Mouse (Mus musculus) natural killer cell, adult 2 months (primary cell): Measurements from ENCODE around the gene Tlr8.
"Not testable (repeated sequence)": the region's sequence is repeated elsewhere in the genome, so short reads cannot be mapped to it uniquely, and the experiment has no call there.

Experiments used
- DNase-seq, 2 experiments: peaks; one replicate each; pipeline ENCODE4 v3.0.0; 2022; ENCODE audit warnings: low spot score in 2 of 2

Tlr8 gene

DNA sequence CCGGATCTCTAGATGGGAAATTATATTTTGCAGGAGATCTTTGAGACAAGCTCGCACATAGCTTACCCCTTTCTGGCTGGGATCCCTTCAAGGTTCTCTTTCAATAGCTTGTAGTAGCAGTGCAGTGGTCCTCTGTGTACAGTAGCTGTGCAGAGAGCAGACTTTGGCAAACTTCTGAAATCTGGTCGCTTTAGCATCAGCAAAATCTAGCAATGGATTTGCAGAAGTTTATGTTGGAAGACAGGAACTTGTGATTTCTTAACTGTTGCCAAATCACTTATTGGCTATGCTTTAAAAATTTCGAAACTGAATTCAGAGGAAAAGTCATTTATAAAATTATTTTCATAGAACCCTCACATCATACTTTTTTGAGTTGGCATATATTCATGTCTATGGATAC, at the start of gene Tlr8:
Gene Tlr8, minus strand, starts transcription at position 244 of the 400 bp plus-strand sequence.
- no peak for DNase-seq

GRCm38 (mm10) chrX:167302061-167302460, 37.9 kb upstream of the Tlr8 start:
- DNase-seq: not testable (repeated sequence)

DNA sequence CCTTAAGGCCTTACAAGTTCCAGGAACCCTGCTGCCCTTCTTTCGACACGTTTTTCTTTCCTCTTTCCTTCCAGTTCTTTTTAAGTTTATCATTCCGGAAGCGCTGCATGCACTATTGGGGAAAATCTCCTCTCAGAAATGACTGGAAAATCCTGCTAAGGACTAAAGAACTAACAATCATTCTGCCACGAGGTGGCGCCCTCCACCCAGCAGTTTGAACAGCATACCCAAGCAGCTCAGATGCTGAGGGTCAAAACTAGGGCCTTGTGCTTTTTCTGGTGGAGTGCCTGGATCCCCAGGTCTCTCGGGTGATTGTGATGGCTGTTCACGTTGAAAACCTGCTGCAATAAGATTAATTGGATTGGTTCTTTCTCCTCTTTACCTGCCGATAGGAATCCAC, 12.8 kb upstream of the Tlr8 start:
- peak; percentile 19 to 54 for DNase-seq

- no peak for DNase-seq
Measured at GRCm38 (mm10) chrX:167276551-167276950, 12.4 kb upstream of the Tlr8 start.

GRCm38 (mm10) chrX:167263530-167263929, 599 bp downstream of the Tlr8 start:
- DNase-seq: no peak

DNA sequence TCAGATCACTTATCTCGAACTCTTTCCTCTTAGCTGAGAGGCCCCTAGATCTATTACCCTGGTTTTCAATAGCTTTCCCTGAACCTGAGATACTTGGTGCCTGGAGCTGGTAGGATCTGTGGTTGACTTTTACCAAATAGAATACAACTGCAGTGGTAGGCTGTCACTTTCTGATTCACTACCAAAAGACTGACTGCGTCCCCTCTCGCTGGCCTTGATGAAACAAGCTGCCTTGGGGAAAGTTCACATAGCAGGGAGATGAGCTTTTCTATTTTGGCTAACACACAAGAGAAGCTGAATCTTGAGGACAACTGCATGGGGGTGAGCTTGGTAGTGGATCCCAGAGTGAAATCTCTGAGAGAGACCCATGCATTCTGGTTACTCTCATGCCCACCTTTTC, 22.4 kb downstream of the Tlr8 start:
- no peak for DNase-seq

- no peak for DNase-seq
Measured at GRCm38 (mm10) chrX:167239293-167239921, 24.7 kb downstream of the Tlr8 start.

DNA sequence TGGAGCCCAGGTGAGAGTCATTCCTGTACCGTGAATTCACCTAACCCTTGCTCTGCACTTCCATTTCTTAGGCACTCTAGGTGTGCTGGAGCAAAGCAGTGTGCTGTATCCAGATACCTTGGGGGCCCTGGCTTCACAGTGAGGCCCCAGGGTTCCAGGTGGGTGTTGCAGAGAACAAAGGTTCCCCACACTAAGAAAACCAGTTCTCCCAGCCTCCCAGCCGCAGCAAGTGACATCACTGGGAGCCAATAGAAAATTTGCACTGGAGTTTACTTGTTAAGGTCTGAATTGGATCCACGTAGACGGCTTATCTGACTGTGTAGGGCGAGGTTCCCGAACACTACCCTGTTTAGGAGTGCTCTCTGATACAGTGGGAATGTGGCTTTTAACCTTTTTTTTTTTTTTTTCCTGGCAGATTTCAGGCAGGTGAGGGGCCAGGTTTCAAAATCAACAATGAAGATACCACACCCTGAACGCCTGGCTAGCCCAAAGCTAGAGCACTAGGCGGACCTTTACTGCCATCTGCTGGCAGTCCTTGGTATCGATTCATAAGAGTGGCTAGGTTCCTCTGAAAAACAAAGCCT, 30.9 kb downstream of the Tlr8 start:
- peak; percentile 45 to 69 for DNase-seq

DNA sequence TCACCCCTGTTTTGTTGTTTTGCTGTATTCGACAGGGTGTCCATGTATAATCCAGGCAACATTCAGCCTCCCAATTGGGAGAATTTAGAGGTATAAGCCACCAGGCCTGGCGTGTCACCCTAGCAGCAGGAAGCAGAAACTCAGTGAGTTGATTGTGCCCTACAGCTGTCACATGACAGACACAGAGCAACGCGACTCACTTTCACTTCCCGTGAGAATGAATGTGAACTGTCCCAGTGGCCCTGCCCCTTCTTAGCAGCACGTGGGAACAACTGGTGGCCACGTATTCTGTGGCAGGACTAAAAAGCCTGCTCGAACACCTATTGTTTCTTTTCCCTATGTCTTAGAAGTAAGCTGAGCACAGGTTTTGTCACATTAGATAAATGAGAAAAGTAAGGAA, 33.0 kb downstream of the Tlr8 start:
- DNase-seq: peak; percentile 48 to 71

DNA sequence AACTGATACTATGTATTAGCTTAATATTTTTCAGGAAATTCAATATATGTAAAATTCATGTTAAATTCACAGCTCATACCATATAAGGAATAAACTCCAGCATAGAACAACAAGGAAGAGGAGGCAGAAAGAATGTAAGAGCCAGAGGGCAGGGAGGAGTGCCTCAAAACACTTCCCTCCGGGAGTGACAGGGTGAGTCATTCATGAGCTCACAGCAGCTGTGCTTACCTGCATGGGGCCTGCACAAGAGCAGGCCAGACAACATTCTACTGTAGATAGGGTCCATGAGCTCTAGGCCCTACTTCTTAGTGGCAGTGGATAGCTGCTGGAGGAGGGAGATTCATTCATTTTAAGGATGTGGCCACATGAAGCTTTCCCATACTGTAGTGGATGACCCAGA, 34.3 kb downstream of the Tlr8 start:
- DNase-seq: no peak

DNA sequence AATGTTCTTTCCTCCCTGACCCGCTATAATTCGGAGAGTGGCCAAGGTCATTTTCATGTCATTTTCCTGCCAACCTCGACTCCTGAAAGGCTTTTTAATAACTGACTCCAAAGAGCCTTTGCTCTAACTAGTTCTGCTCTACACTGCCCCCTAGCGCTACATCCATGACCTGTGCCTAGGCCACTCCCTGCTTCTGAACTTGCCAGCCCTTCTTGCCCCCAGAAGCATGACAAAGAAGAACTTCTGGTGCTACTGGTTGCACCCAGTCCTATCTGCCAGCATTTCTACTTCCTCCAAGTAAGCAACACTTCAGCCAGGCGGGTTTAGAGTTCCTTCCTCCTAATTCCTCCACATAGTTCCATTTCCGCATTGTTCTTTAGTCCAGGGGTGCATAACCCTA, 34.9 kb downstream of the Tlr8 start:
- peak; percentile 70 to 82 for DNase-seq

DNA sequence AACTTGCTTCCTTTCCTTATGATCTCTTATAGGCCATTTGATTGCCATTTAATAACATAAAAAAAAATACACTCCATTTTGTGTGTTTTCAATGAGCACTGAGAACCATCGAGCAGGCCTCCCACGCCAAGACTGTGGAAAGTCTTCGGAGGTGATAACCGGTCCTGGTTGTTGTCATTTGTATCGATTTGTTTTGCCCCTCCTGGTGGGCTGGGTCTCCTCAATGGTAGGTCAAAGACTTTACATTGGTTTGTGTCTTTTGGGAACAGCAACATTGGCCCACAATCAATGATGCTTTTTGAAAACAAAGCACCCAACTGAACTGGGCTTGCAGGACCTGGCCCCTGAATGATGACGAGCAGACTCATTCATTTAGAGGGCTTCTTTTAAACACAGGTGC, 36.4 kb downstream of the Tlr8 start:
- no peak for DNase-seq

DNA sequence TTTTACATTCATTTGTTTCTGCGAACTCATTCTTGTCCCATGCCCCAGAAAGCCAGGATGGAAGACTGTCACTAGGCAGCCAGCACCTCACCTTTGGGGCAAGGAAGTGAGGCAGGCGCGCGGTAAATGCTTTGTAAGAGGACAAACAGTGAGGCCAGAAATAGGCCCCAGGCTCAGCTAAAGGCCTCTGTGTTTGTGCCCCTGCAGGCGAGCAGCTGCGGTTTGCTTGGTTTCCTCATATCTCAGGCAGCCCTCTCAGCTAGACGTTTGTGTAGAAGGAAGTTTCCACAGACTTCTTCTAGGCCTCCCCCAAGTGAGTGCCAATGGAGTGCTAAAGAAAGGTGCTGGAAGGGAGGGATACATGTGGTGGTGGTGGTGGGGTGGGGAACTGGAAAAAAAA, 37.0 kb downstream of the Tlr8 start:
- peak; percentile 61 to 68 for DNase-seq

DNA sequence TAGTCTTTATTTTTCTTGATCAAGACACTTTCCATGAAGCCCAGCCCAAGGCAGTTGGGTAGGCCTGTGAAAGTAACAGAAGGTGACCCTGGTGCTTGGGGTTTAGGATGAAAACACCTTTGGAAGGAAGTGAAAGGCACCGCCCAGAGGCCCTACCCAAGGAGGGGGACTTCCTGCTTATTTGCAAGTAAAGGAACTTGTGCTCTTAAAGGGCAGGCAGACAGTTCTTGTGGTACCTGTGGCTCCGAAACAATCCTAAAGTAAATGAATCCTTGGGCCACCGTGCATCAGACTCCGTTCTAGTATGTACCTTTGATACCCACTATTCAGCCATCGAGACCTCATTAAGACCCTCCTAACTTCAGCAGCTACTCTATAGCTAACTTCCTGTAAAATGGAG, 37.6 kb downstream of the Tlr8 start:
- peak; percentile 46 to 56 for DNase-seq

DNA sequence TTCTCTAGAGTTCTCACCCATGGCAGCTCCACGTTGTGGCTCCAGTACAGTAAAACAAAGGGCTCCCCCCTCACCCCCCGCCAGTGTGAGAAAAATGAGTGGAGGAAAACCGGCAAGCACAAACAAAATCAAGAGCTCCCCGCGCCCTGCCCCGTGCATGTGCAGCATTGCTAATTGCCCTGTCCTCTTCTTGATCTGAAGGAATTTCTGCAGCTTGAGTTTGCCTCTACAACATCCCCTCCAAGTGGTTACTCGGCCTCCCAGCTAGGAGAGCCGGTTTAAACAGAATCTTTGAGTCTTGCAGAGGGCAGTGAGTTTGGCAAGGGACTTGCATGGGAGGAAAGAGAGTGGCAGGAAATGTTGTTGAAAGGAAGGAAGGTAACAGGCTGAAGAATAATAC, 51.4 kb downstream of the Tlr8 start:
- peak; percentile 23 to 31 for DNase-seq

DNA sequence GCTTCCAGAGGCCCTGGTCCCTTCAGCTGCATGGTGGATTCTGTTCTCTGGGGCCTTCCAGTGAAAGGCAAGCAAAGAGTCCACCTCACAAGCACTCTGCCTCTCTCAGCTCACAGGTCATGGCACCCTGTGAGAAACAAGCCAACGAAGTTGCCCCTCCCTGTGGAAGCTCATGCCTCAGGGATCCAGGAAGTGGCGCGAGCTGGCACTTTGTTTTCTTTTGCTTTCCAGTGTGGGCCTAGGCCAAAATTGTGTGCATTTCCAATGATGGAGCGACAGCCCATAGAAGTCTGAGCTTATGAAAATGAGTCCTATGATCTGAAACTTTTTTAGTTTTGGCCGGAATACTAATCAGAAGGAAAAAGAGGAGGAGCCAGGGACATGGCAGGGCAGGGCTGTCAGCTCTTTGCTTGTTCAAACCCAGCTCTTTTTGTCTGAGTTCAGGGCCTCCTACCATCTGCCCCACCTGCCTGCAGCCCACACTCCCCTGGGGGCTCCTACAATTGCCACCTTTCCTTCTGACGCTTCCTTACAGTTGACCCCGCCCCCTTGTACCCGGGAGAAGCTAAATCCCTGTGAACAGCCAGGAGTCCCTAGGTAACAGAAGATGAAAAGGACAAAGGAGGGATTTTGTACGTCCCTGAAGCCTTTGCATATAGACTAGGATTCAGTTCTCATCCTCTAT, 52.1 kb downstream of the Tlr8 start:
- DNase-seq: peak in 1 of 2 experiments; percentile 18

DNA sequence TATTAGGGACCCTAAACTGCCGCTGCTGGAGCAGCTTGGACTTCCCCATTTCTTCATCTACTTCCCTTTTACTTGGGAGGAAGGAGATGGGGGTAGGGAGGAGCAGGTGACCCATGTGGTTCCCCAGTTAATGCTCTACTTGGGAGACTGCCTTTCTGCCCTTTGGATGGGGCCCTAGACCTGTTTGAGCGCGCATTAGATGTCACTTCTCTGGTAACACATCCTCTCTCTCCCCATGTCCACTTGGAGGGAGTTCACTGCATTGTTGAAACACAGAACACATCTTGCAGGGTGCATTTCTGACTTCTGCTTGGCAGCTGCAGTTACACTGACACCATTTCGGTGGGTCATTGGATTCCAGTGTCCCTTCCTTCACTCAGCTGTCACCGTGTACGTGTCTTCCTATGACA, 53.8 kb downstream of the Tlr8 start:
- DNase-seq: peak in 1 of 2 experiments; percentile 24

GRCm38 (mm10) chrX:167209828-167210227, 54.3 kb downstream of the Tlr8 start:
- DNase-seq: no peak

GRCm38 (mm10) chrX:167208978-167209754, 55.0 kb downstream of the Tlr8 start, which contains the start of gene Tmsb4x:
Gene Tmsb4x (minus strand): TSS chrX:167209315.
- DNase-seq: peak; percentile 85 to 86

- DNase-seq: peak in 1 of 2 experiments; percentile 27
Measured at GRCm38 (mm10) chrX:167208506-167208820, 55.7 kb downstream of the Tlr8 start.

DNA sequence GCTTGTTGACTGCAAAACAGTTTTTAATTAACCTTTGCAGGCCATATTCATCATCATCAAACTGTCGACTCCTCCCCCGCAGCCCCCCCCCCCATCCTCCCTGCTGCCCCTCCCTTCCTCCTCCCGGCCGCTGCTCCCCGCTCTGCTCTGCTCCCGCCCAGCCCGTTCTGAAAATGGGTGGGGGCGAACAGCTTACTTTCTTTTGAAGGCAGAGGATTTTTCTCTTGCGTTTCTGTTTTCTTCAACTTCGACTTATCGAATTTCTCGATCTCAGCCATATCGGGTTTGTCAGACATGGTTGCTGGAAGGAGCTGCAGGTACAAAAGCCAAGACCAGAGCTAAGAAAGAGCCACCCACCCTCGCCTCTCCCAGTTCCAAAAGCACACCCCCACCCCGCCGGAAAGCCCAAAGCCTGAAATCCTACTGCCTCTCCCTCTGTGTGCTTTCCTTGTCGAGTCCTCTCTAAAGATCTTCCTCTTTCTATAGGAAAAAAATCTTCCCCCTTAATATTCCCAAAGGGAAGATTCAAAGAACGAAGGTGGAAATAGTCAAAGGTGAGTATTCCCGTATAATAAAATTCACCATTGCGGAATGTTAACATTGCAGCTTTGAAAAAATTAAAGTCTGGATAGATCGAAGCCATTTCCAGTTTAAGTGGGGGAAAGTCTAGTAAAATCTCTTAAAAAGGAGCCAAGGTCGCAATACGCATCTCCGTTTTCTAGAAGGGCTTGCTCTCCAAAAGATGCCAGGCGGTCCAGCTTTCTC, 56.2 kb downstream of the Tlr8 start:
- DNase-seq: peak in 1 of 2 experiments; percentile 30
